Mouse (Mus musculus) kidney, postnatal 0 days (tissue): ENCODE results near the gene Coro2a. TPM values are rescaled to one million over a fixed set of nuclear protein-coding genes. Genes with fewer than 3 reads are reported as not detected.

Experiments
- ATAC-seq: fragments of 200-750 bp; cut with Nextera tagmentation; replicated peaks from 2 replicates; pipeline ENCODE4 v1.8.0; 2017; ENCODE audit warnings: low read depth, moderate number of reproducible peaks, moderate TSS enrichment, moderate library complexity; ENCODE audit not compliant: low FRiP score
- DNase-seq: peaks from one replicate; pipeline ENCODE4 v3.0.0-alpha.2; 2016; ENCODE audit warnings: low spot score
- H3K27ac ChIP-seq: fragments of 300-500 bp; sonication (generic); 2 replicates; pipeline ENCODE4 v1.5.1; 2014; ENCODE audit warnings: mild to moderate bottlenecking
- H3K27me3 ChIP-seq: fragments of 300-500 bp; sonication (generic); 2 replicates; pipeline ENCODE4 v1.6.1; 2014; ENCODE audit warnings: low read length, mixed read lengths; ENCODE audit not compliant: insufficient read depth
- H3K36me3 ChIP-seq: fragments of 300-500 bp; sonication (generic); 2 replicates; pipeline ENCODE4 v1.6.1; 2014; ENCODE audit warnings: low read length, mixed read lengths; ENCODE audit not compliant: insufficient read depth
- H3K4me1 ChIP-seq: fragments of 300-500 bp; sonication (generic); replicated peaks from 2 replicates; pipeline ENCODE4 v1.6.1; 2014; ENCODE audit warnings: antibody characterized with exemption, low read length, mixed read lengths; ENCODE audit not compliant: insufficient read depth
- H3K4me2 ChIP-seq: fragments of 300-500 bp; sonication (generic); 2 replicates; pipeline ENCODE4 v1.6.1; 2014; ENCODE audit warnings: mild to moderate bottlenecking, low read length, moderate library complexity, mixed read lengths
- H3K4me3 ChIP-seq: fragments of 300-500 bp; sonication (generic); replicated peaks from 2 replicates; pipeline ENCODE4 v1.5.1; 2014; ENCODE audit warnings: low read depth, low read length
- H3K9ac ChIP-seq: fragments of 300-500 bp; sonication (generic); 2 replicates; pipeline ENCODE4 v1.6.1; 2014; ENCODE audit warnings: low read depth, low read length
- H3K9me3 ChIP-seq: fragments of 300-500 bp; sonication (generic); replicated peaks from 2 replicates; pipeline ENCODE4 v1.6.1; 2016; ENCODE audit warnings: low read length, inconsistent platforms, mixed read lengths
- CTCF ChIP-seq: IDR thresholded peaks from 2 replicates; pipeline ENCODE4 v1.5.1; 2016; ENCODE audit warnings: antibody characterized with exemption, low read depth, mild to moderate bottlenecking, moderate library complexity
- WGBS: fragments of 180-500 bp; shearing (Covaris S2); extraction: QIAGEN DNeasy Blood & Tissue Kit; methylation state at CpG from one replicate; pipeline ENCODE4 v1.1.7; 2014; 5-methylcytosine and 5-hydroxymethylcytosine counted together
- polyA plus RNA-seq: library from polyadenylated mRNA; unstranded; fragments of >200 nt; fragmentation: Nextera tagmentation; extraction: Ambion mirVana; gene quantifications from 2 replicates; pipeline ENCODE4 v1.2.1, GENCODE M21; 2015

Coro2a gene
- polyA plus RNA-seq, 1 experiment from 2014 or later, result 2.9 TPM

DNA sequence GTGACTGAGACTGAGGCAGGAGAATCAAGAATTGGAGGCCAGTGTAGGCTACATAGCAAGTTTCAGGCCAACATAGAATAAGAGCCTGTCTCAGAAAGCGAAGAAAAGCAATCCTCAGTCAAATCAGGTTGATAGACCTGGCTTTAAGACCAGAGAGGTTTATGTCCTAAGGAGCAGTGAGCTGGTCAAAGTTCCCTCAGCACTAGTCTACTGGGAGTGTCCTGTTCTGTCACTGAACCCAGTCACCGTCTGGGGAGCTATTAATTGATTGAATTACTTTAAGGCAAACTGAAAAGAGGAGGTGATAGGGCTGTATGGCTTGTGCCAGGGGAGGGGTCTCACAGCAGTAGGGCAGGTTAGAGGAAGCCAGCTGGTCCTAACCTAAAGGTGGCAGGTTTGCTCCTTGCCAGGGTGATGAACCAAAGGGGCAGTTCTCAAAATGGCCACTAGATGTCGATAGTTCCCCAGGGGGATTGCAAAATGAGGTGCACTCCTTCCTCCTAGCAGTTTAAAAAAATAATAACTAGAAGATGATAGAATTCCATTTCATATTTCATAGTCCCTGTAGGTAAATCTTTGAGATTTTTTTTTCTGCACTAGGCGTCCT lies 104.6 kb downstream of the Coro2a start:
- DNase-seq (peak; percentile 74), ATAC-seq (no peak; the same call in 1 of the 2 replicates)
- H3K27me3 ChIP-seq, result no peaks in the 10 kb centered on the region
- TF ChIP-seq CTCF, result peak; percentile 99
- H3K36me3 ChIP-seq, result peaks cover 22% of the 10 kb centered on the region
- H3K27ac ChIP-seq, result no peak overlapping the region
- WGBS, result 51% methylated on average over 4 of the region's 4 CpGs
- no peak overlapping the region for H3K4me2 ChIP-seq
- no peak overlapping the region for H3K9ac ChIP-seq
- H3K4me3 ChIP-seq, result no peak overlapping the region
- H3K4me1 ChIP-seq, result no peaks in the 10 kb centered on the region
- no peaks in the 10 kb centered on the region for H3K9me3 ChIP-seq

DNA sequence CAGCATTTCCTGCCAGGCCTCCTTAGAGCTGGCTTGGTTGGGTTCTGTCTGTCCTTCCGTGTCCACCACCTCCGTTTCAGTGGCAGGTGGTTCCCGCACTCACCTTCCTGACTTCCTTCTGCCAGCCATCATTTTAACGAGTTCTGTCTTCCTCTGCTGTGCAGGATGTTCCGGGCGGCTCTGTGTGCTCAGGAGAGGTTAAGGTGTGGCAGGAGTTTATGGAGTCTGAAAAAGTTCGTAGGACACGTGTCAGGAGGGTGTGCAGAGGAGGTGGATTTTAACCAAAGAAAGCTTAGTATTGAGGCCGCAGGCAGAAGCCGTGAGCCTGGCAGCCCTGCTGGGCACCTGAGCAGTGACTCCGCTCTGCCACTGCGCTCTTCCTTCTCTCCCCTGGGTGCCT lies 106.5 kb downstream of the Coro2a start:
- DNase-seq, result no peak
- H3K4me1 ChIP-seq, result no peaks in the 10 kb centered on the region
- ATAC-seq, result no peak
- no peaks in the 10 kb centered on the region for H3K9me3 ChIP-seq
- H3K9ac ChIP-seq, result no peak overlapping the region
- H3K27ac ChIP-seq, result no peak overlapping the region
- no peak overlapping the region for H3K4me2 ChIP-seq
- H3K36me3 ChIP-seq, result peaks cover 16% of the 10 kb centered on the region; the same call in 1 of the 2 replicates
- H3K4me3 ChIP-seq, result no peak overlapping the region
- no peak for TF ChIP-seq CTCF
- H3K27me3 ChIP-seq, result no peaks in the 10 kb centered on the region
- WGBS, result 53% methylated on average over 12 of the region's 12 CpGs

DNA sequence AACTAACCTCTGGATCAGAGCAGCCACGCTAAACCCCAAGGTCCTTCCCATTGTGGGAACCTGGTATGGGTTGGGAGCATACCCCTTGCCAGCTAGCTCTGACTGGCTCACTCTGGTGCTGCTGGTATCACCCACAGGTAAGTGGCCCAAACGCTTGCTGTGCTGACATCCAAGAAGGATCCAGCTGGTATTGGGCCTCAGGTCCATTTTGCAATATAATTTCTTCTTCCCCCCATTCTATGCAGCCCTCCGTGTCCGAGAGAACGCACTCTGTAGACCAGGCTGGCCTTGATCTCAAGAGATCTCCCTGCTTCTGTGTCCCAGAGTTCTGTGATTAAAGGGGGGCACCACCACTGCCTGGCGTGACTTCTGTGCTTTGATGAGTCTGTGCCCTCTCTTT lies 108.9 kb downstream of the Coro2a start:
- Histone ChIP-seq H3K4me3 (no peak overlapping the region), H3K9me3 (no peaks in the 10 kb centered on the region), H3K4me2 (no peak overlapping the region), H3K4me1 (no peaks in the 10 kb centered on the region), H3K27me3 (no peaks in the 10 kb centered on the region), H3K9ac (no peak overlapping the region), H3K36me3 (peaks cover 14% of the 10 kb centered on the region; the same call in 1 of the 2 replicates), H3K27ac (no peak overlapping the region)
- no peak for DNase-seq
- no peak for TF ChIP-seq CTCF
- ATAC-seq, result no peak
- WGBS, result 97% methylated on average over 6 of the region's 6 CpGs

DNA sequence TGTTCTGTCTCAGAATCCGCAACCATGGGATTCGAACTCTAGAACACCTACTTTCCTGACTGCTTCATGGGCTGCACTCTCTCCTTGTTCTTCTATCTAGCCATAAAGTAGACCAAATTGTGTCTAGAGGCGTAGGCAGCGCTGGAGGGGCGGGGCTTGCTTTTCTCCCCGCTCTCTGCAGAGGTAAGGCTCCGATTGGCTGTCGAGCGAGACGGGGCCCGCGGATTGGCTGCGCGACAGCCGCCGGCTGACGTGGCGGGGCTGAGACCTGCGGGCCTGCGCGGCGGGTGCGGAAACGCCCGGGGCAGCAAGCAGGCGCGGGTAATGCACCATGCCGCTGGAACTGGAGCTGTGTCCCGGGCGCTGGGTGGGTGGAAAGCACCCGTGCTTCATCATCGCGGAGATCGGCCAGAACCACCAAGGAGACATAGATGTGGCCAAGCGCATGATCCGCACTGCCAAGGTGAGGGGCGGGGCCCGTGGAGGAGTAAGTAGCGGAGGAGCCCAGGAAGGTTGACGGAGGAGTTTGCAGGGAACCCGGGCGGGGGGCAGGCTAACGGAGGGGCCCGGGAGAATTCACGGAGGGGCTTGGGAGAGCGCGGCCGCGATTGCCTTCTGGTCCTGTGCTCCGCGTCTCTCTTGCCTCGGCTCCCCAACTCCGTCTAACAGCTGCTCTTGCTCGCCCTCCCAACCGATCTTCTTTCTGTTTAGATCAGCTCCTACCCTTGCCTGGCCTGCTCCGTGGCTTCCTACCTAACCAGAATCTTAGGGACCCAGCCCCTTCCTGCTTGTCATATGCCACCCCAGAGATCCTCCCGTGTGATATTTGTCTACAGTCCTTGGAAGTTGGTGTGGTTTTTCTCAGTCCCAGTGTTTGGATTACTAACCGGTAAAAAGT lies 112.7 kb downstream of the Coro2a start, which contains the start of gene Nans:
Nans (plus strand) TSS at position 221 of the 898 bp plus-strand sequence.
- H3K4me2 ChIP-seq, result peak within 1 kb of the TSS; percentile 89
- 0 out of 2 replicates have a peak, but pooled peaks cover 10% of the 10 kb centered on the region for H3K36me3 ChIP-seq
- H3K9ac ChIP-seq, result peak within 1 kb of the TSS; percentile 61
- ATAC-seq (peak; percentile 98), DNase-seq (peak; percentile 97)
- H3K27me3 ChIP-seq, result no peaks in the 10 kb centered on the region
- H3K27ac ChIP-seq, result peak within 1 kb of the TSS; percentile 38; the same call in 1 of the 2 replicates
- no peak for TF ChIP-seq CTCF
- WGBS, result under 1% methylated on average over 58 of the region's 58 CpGs
- no peaks in the 10 kb centered on the region for H3K9me3 ChIP-seq
- 0 out of 2 replicates have a peak, but pooled peaks cover 3% of the 10 kb centered on the region for H3K4me1 ChIP-seq
- peak within 1 kb of the TSS; percentile 76 for H3K4me3 ChIP-seq

DNA sequence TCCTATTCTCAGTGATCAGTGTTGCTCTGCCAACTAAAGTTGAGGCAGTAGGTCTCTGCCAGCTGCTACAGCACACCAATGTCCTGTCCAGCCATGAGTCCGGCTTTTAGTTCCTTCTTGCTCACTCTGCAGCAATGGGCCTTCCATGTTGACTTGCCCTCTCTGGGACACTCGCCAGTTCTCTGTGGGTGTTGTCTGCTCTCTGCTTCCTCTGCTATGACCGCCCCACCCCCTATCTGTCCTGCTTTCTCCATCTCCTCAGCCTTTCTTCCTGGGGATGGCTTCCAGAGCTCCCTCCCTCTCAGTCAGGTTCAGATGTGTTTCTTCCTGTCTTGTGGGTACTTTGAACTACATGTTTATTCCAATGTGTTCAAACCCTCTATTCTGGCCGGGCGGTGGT lies 114.7 kb downstream of the Coro2a start:
- H3K4me1 ChIP-seq, result 0 out of 2 replicates have a peak, but pooled peaks cover 3% of the 10 kb centered on the region
- no peak overlapping the region for H3K27ac ChIP-seq
- TF ChIP-seq CTCF, result no peak
- no peak for ATAC-seq
- H3K9ac ChIP-seq, result no peak overlapping the region
- 83% methylated on average over 5 of the region's 5 CpGs for WGBS
- H3K9me3 ChIP-seq, result no peaks in the 10 kb centered on the region
- DNase-seq, result no peak
- H3K4me3 ChIP-seq, result no peak overlapping the region
- no peaks in the 10 kb centered on the region for H3K36me3 ChIP-seq
- H3K27me3 ChIP-seq, result no peaks in the 10 kb centered on the region
- no peak overlapping the region for H3K4me2 ChIP-seq

Other genes with a start within 250 kb of the Coro2a start
- gene Trmo, start 212.8 kb downstream of the Coro2a start, polyA plus RNA-seq, result 9.6 and 10.1 TPM in 2 replicates
- 0.11 and 0.15 TPM in 2 replicates for gene Hemgn, start 188.7 kb downstream of the Coro2a start, polyA plus RNA-seq
- 198 and 211 TPM in 2 replicates for gene Anp32b, start 151.3 kb downstream of the Coro2a start, polyA plus RNA-seq
- gene Nans, start 113.0 kb downstream of the Coro2a start, polyA plus RNA-seq, result 45.6 and 50.7 TPM in 2 replicates
- gene Trim14, start 66.1 kb downstream of the Coro2a start, polyA plus RNA-seq, result 2.6 and 3.1 TPM in 2 replicates
- gene Tbc1d2, start 48.0 kb upstream of the Coro2a start, polyA plus RNA-seq, result 3.6 and 4.2 TPM in 2 replicates